Mouse (Mus musculus) midbrain, embryonic 10.5 days (tissue): ENCODE data around the gene Slc39a1. TPM values are rescaled to one million over a fixed set of nuclear protein-coding genes. Genes with fewer than 3 reads are reported as not detected.
A peak's percentile ranks its signal among the peaks of the same experiment; 100 is the strongest.
"Not testable (repeated sequence)": the region's sequence is repeated elsewhere in the genome, so short reads cannot be mapped to it uniquely, and the experiment has no call there.

ENCODE experiments used
- DNase-seq: peaks from one replicate; pipeline ENCODE4 v3.0.0-alpha.2; 2017; ENCODE audit warnings: low spot score
- H3K27ac ChIP-seq: fragments of 300-500 bp; sonication (generic); replicated peaks from 2 replicates; pipeline ENCODE4 v1.5.1; 2016; ENCODE audit warnings: mild to moderate bottlenecking
- H3K27me3 ChIP-seq: fragments of 300-500 bp; sonication (generic); 2 replicates; pipeline ENCODE4 v1.6.1; 2016; ENCODE audit warnings: low read depth, mild to moderate bottlenecking; ENCODE audit not compliant: poor library complexity, severe bottlenecking
- H3K36me3 ChIP-seq: fragments of 300-500 bp; sonication (generic); 2 replicates; pipeline ENCODE4 v1.6.1; 2016; ENCODE audit warnings: mild to moderate bottlenecking, moderate library complexity
- H3K4me1 ChIP-seq: fragments of 300-500 bp; sonication (generic); 2 replicates; pipeline ENCODE4 v1.6.1; 2016
- H3K4me3 ChIP-seq: fragments of 300-500 bp; sonication (generic); 2 replicates; pipeline ENCODE4 v1.5.1; 2016; ENCODE audit warnings: mild to moderate bottlenecking, moderate library complexity
- H3K9me3 ChIP-seq: fragments of 300-500 bp; sonication (generic); replicated peaks from 2 replicates; pipeline ENCODE4 v1.6.1; 2016; ENCODE audit warnings: mild to moderate bottlenecking
- WGBS: fragments of 180-500 bp; shearing (Covaris S2); methylation state at CpG from one replicate; pipeline ENCODE4 v1.1.7; 2016; 5-methylcytosine and 5-hydroxymethylcytosine counted together
- polyA plus RNA-seq: library from polyadenylated mRNA; unstranded; fragments of >200 nt; fragmentation: Nextera tagmentation; extraction: Ambion mirVana; gene quantifications from 2 replicates; pipeline ENCODE4 v1.2.1, GENCODE M21; 2016

Gene Slc39a1
- polyA plus RNA-seq, 1 experiment from 2014 or later, result 69.6 TPM

DNA sequence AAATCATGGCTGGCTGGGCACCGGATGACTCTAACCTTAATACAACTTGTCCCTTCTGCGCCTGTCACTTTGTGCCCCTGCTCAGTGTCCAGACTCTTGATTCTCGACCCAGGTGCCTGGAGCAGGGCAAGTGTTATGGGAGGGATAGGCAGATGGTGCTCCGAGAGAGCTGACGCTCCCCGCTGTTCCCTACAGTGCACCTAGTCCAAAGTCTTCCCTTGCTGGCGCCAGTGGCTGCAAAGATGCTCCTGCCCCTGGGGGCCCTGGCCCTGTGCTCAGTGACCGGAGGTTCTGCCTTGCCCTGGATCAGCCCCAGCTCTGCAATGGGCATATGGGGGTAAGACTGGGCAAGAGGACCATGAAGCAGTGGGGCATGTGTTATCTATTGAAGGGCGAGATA lies 29.8 kb downstream of the Slc39a1 start:
- no peaks in the 10 kb centered on the region for H3K9me3 ChIP-seq
- no peak overlapping the region for H3K4me3 ChIP-seq
- no peaks in the 10 kb centered on the region for H3K4me1 ChIP-seq
- H3K27ac ChIP-seq, result no peak overlapping the region
- H3K36me3 ChIP-seq, result peaks cover 87% of the 10 kb centered on the region
- DNase-seq, result no peak
- no peaks in the 10 kb centered on the region for H3K27me3 ChIP-seq
- 91% methylated on average over 9 of the region's 9 CpGs for WGBS

DNA sequence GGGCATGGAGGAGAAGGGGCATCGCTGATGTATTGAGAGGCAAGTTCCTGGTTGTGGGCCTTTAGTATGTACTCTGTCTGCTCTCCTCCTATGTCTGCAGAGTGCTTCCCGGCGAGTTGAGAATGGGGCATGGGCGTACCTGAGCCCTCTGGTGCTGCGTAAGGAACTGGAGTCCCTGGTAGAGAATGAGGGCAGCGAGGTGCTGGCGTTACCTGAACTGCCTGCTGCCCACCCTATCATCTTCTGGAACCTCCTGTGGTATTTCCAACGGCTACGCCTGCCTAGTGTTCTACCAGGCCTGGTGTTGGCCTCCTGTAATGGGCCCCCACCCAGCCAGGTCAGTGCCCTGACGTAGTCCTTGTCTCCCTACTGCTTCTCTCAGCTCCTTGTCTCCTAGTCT lies 30.2 kb downstream of the Slc39a1 start:
- DNase-seq, result no peak
- no peak overlapping the region for H3K27ac ChIP-seq
- whole genome bisulfite sequencing, result 95% methylated on average over 10 of the region's 10 CpGs
- H3K4me3 ChIP-seq, result no peak overlapping the region
- H3K27me3 ChIP-seq, result no peaks in the 10 kb centered on the region
- peaks cover 83% of the 10 kb centered on the region for H3K36me3 ChIP-seq
- H3K4me1 ChIP-seq, result no peaks in the 10 kb centered on the region
- no peaks in the 10 kb centered on the region for H3K9me3 ChIP-seq

DNA sequence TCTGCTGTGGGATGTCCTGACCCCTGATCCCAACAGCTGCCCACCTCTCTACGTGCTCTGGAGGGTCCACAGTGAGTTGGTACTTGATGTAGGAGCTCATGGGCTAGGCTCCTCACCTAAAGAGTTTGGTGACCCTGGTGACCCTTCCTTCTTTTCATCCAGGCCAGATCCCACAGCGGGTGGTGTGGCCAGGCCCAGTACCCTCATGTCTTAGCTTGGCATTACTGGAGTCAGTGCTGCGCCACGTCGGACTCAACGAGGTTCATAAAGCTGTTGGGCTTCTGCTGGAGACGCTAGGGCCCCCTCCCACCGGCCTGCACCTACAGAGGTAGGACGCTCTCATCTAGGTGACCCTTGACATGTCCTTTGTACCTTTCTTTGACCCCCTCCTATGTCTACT lies 31.2 kb downstream of the Slc39a1 start:
- WGBS, result 91% methylated on average over 9 of the region's 9 CpGs
- H3K4me1 ChIP-seq, result no peaks in the 10 kb centered on the region
- DNase-seq, result no peak
- no peak overlapping the region for H3K27ac ChIP-seq
- H3K4me3 ChIP-seq, result no peak overlapping the region
- H3K9me3 ChIP-seq, result no peaks in the 10 kb centered on the region
- peaks cover 73% of the 10 kb centered on the region for H3K36me3 ChIP-seq
- no peaks in the 10 kb centered on the region for H3K27me3 ChIP-seq

DNA sequence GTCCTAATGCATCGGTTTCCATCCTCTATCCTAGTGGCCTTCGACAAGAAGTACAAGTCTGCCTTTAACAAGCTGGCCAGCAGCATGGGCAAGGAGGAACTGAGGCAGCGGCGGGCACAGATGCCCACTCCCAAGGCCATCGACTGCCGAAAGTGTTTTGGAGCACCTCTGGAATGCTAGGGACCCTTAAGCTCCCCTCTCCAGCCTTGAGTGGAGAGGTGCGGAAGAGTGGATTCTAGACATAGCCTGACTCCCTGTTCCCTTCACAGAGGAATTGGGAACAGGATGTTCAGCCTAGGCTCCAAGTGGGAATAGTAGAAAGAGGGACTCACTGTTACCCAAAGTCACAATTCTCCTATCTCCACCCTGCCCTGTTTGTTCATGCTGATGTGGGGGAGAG lies 31.8 kb downstream of the Slc39a1 start:
- Histone ChIP-seq H3K27me3 (no peaks in the 10 kb centered on the region), H3K9me3 (no peaks in the 10 kb centered on the region), H3K27ac (no peak overlapping the region), H3K36me3 (peaks cover 68% of the 10 kb centered on the region), H3K4me1 (no peaks in the 10 kb centered on the region), H3K4me3 (no peak overlapping the region)
- WGBS, result 95% methylated on average over 7 of the region's 7 CpGs
- DNase-seq, result no peak

DNA sequence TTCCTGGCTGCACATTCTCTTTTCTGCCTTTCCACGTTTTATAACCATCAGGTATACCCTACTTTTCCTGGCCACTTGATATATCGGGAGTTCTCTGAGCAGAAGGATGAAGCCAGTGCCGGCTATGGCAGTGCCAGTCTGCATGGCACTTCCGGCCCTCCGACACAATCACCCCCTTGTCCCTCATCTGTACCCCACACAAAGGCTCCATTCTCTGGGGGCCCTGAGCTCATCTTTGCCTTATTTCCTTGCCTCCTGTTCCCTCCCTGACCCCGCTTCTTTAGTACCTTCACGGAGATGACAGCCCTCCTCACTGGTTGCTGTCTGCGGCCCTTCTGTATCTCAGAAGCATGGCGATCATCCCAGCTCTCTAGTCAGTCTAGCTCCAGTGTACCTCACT lies 32.7 kb downstream of the Slc39a1 start:
- Histone ChIP-seq H3K27me3 (no peaks in the 10 kb centered on the region), H3K27ac (no peak overlapping the region), H3K4me3 (no peak overlapping the region), H3K9me3 (no peaks in the 10 kb centered on the region), H3K4me1 (no peaks in the 10 kb centered on the region), H3K36me3 (peaks cover 58% of the 10 kb centered on the region)
- 93% methylated on average over 9 of the region's 9 CpGs for WGBS
- DNase-seq, result no peak

DNA sequence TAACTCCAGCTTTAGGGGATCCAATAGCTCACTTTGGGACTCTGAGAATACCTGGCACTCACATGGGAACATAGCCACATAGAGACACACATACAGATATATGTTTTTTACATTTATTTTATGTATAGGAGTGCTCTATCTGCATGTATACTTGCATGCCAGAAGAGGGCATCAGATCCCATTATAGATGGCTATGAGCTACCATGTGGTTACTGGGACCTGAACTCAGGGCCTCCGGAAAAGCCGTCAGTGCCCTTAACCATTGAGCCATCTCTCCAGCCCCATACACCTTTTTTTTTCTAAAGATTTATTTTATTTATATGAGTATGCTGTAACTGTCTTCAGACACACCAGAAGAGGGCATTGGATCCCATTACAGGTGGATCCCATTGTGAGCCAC lies 36.2 kb downstream of the Slc39a1 start:
- 100% methylated on average over 2 of the region's 2 CpGs for WGBS
- no peaks in the 10 kb centered on the region for H3K9me3 ChIP-seq
- H3K4me1 ChIP-seq, result no peaks in the 10 kb centered on the region
- no peak for DNase-seq
- no peaks in the 10 kb centered on the region for H3K27me3 ChIP-seq
- no peak overlapping the region for H3K27ac ChIP-seq
- no peak overlapping the region for H3K4me3 ChIP-seq
- peaks cover 24% of the 10 kb centered on the region for H3K36me3 ChIP-seq

DNA sequence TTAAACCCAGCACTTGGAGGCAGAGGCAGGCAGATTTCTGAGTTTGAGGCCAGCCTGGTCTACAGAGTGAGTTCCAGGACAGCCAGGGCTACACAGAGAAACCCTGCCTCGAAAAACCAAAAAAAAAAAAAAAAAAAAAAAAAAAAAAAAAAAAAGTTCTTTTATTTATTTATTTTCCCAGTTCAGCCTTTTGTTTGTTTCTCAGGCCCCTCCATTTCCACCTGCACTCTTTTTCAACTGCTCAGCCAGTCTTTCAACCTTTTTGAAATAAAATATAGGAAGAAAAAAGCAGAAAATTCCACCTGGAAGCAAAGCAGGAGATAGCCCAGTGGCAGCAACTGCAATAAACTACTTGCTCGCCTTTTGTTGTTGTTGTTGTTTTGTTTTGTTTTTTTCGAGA lies 41.4 kb downstream of the Slc39a1 start:
- H3K27ac ChIP-seq, H3K36me3 ChIP-seq, H3K9me3 ChIP-seq, H3K4me3 ChIP-seq, DNase-seq, H3K27me3 ChIP-seq: not testable (repeated sequence)
- peaks cover 13% of the 10 kb centered on the region for H3K4me1 ChIP-seq
- 76% methylated on average over 3 of the region's 3 CpGs for WGBS

DNA sequence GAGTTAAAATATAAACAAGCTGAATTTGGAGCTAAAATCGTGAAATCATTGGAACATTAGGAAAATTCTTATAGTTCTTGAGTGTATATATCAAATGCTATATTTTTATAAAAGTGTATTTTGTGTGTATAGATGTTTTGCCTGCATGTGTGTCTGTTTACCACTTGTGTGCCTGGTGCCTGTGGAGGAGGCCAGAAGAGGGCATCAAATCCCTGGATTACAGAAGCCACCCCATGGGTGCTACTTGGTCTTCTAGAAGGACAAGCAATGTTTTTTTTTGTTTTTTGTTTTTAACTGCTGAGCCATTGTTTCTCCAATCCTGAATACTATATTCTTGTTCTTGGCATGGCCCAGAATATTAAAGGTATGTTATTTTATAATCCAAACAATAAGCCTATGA lies 42.6 kb downstream of the Slc39a1 start:
- no peak overlapping the region for H3K4me3 ChIP-seq
- 85% methylated on average over 1 of the region's 1 CpGs for WGBS
- peaks cover 9% of the 10 kb centered on the region for H3K36me3 ChIP-seq
- H3K4me1 ChIP-seq, result peaks cover 22% of the 10 kb centered on the region
- no peaks in the 10 kb centered on the region for H3K27me3 ChIP-seq
- H3K9me3 ChIP-seq, result no peaks in the 10 kb centered on the region
- no peak for DNase-seq
- H3K27ac ChIP-seq, result no peak overlapping the region

DNA sequence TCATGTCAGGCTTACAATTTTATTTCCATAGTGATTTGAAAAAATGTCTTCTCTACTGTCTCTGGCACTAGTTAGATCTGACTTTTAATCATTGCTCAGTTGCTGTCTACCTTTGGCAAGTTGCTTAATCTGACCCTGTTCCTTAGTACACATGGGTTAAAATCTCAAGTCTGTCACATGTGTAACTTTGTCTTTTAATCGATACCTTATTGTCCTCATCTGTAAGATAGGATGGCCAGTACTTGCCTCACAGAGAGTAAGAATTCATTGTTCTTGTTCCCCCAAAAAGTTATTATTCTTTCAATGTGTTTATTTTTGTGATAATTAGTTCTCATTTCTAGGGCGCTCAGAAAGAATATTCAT lies 44.0 kb downstream of the Slc39a1 start:
- peaks cover 22% of the 10 kb centered on the region for H3K36me3 ChIP-seq
- WGBS, result 42% methylated on average over 2 of the region's 2 CpGs
- DNase-seq, result no peak
- peaks cover 22% of the 10 kb centered on the region for H3K4me1 ChIP-seq
- H3K27ac ChIP-seq, result peak overlapping the region; percentile 99
- H3K9me3 ChIP-seq, result no peaks in the 10 kb centered on the region
- H3K27me3 ChIP-seq, result no peaks in the 10 kb centered on the region
- peak overlapping the region; percentile 93 for H3K4me3 ChIP-seq

DNA sequence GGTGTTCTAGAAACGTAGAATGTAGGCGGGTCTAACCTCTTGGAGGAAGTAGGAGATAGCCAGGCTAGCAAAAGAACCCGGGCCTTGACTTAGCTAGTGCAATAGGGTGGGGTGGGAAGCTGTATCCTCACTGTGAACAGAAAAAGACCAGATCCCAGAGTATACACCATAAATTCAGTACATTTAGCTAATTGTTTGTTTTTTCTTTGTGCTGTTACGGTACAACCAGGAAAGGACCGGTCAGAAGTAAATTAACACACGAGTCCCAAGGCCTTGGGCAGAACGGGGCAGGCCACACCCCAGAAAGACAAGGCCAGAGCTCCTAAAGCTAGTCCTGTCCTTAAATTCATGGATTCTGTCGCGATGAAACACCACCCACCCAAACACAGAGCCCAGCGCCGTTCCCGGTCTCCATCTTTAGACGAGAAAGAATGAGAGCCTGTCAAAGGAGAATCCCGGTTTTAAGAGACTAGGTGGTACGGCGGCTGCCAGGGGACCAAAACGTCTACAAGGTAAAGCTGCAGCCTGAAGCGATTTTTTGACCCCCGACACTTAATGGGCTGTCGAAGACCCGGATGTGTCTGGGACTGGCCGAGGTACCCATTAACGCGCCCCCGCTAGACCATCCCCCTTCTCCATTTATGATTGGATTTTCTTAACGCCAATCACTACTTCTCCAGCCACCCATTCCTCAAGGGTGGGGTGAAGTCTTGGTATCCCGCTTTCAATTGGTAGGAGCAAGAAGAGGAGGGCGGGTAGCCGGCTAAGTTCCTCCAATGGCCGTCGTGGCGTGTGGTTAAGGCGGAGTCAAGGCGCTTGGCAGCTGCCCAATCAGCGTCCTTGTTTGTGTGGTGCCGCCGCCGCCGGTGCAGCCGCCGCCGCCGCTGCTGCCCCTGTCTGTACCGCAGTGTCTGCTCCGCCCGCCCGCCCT lies 44.6 kb downstream of the Slc39a1 start, which contains the start of gene Gatad2b:
Gene Gatad2b (plus strand): TSS at position 834 of the 931 bp plus-strand sequence.
- Histone ChIP-seq H3K27me3 (no peaks in the 10 kb centered on the region), H3K27ac (peak within 1 kb of the TSS; percentile 99), H3K9me3 (no peaks in the 10 kb centered on the region), H3K4me3 (peak within 1 kb of the TSS; percentile 93), H3K36me3 (peaks cover 27% of the 10 kb centered on the region), H3K4me1 (peaks cover 22% of the 10 kb centered on the region)
- WGBS, result 1% methylated on average over 47 of the region's 47 CpGs
- peak; percentile 99 for DNase-seq

DNA sequence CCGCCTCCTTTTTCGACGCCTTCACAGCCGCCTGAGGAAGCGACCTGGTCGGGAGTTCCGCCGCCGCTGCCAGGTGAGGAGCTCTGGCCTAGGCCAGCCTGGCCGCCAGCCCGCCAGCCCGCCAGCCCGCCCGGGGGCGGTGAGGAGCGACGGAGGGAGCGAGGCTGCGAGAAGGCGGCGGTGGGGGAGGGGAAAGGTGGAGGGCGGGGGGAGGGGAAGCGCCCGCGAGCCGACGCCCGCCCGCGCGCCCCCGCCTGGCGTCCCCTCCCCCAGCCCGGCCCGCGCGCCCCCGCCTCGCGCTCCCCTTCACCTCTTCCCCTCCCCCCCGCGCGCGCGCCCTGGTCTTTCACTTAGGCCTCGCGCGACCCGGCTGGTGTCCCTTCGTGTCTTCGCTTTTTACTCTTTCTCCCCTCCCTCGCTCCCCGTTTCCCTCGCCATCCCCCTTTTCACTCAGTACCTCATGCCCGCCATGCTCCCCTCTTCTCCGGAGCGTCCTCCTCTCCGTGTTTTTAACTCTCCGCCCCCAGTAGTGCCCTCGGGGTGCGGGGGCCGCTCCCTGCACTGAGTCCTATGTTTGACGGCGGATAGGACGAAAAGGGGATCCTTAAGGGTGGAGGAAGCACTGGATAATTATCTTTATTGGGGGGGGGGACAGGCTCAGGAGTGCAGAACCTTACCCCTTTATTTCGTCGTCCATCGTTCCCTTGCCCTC lies 45.5 kb downstream of the Slc39a1 start:
- Histone ChIP-seq H3K9me3 (no peaks in the 10 kb centered on the region), H3K27me3 (no peaks in the 10 kb centered on the region), H3K4me3 (peak overlapping the region; percentile 93), H3K36me3 (peaks cover 34% of the 10 kb centered on the region), H3K27ac (peak overlapping the region; percentile 99), H3K4me1 (peaks cover 22% of the 10 kb centered on the region)
- peak; percentile 85 for DNase-seq
- under 1% methylated on average over 50 of the region's 68 CpGs for WGBS

DNA sequence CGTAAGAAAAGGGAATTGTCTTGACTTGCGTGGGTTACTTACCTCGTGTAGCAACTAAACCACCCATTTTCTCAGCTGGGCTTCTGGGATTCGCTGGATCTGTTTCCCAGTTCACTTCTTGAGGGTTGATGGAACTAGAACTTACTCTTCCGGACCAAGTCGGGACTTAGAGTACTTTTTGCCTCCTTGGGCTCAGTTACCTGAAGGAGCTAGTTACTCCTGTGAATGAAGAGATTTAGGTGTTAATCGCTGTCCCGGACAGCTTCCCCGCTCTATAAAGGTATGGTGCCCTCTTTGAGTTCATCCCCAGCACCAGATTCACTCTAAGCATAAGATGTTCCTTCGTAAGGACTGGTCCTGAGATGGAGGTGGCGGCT lies 46.1 kb downstream of the Slc39a1 start:
- DNase-seq, result no peak
- Histone ChIP-seq H3K27ac (peak overlapping the region; percentile 99), H3K4me3 (peak overlapping the region; percentile 93), H3K4me1 (peaks cover 22% of the 10 kb centered on the region), H3K36me3 (peaks cover 34% of the 10 kb centered on the region), H3K27me3 (no peaks in the 10 kb centered on the region), H3K9me3 (no peaks in the 10 kb centered on the region)
- WGBS, result 1% methylated on average over 11 of the region's 11 CpGs

DNA sequence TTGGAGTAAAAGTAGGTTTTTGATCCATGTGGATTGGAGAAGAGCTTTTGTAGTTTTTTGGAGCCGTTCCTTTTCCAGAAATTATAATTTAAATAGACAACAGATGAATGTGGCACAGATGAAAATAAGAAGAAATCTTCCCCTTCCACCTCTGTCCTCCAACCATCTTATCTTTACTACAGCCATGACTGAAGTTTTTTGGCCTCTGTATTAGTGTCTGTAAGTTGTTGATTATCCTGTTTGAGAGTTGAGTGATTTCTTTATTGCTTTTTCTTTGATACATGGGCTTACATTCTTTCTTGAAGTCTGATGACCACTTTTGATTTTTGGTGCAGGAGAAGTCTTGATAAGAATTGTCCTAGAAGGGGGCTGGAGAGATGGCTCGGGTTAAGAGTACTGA lies 46.7 kb downstream of the Slc39a1 start:
- Histone ChIP-seq H3K27me3 (no peaks in the 10 kb centered on the region), H3K4me1 (peaks cover 22% of the 10 kb centered on the region), H3K27ac (no peak overlapping the region), H3K36me3 (peaks cover 34% of the 10 kb centered on the region), H3K4me3 (peak overlapping the region; percentile 93), H3K9me3 (no peaks in the 10 kb centered on the region)
- DNase-seq, result no peak
- WGBS, result 80% methylated on average over 2 of the region's 2 CpGs
